Mouse (Mus musculus) left cerebral cortex, adult 2 months (tissue): Measurements from ENCODE around the gene Col5a1. TPM values are rescaled to one million over a fixed set of nuclear protein-coding genes. Genes with fewer than 3 reads are reported as not detected.

ENCODE experiments used
- DNase-seq, 2 experiments: peaks; one replicate each; pipeline ENCODE4 v3.0.0; 2021 to 2022; ENCODE audit warnings: low spot score in 2 of 2, mixed read lengths in 1 of 2; ENCODE audit errors: extremely low spot score in 1 of 2
- H3K27ac ChIP-seq: fragments of 200-600 bp; 2 replicates; pipeline ENCODE4 v1.8.1; 2022
- H3K4me3 ChIP-seq: fragments of 200-600 bp; 2 replicates; pipeline ENCODE4 v1.8.1; 2022
- CTCF ChIP-seq: fragments of 200-600 bp; IDR thresholded peaks from 2 replicates; pipeline ENCODE4 v1.8.1; 2022; ENCODE audit warnings: antibody characterized with exemption, mild to moderate bottlenecking, moderate library complexity
- intact Hi-C: fragments of 180-260 bp; cut with DNase I; formaldehyde crosslinking; loops from one replicate; pipeline ENCODE4 v1.15.1; 2025
- long read RNA-seq, 2 experiments: library from polyadenylated mRNA; stranded (forward); transcript quantifications; one replicate each; pipeline ENCODE4 v2.0.0; 2021; ENCODE audit warnings: borderline mapping rate in 2 of 2
- total RNA-seq, 2 experiments: library from RNA; stranded (reverse); gene quantifications; 2 replicates each; pipeline ENCODE4 v1.2.3; 2021

Col5a1 gene
- 10 to 100 TPM in 1 of 2 experiments, 1 to 10 TPM in 1; 6.9 to 10.1 TPM for total RNA-seq
- long read RNA-seq, experiment 1, full-length matches to known transcripts = 4 of 16 reads
- long read RNA-seq, experiment 1, partial matches to known transcripts = 5 of 16 reads
- long read RNA-seq, experiment 1, other reads (novel, unspliced or antisense) = 7 of 16 reads
- long read RNA-seq, experiment 2, full-length matches to known transcripts = 3 of 12 reads
- long read RNA-seq, experiment 2, partial matches to known transcripts = 6 of 12 reads
- long read RNA-seq, experiment 2, other reads (novel, unspliced or antisense) = 3 of 12 reads

- intact Hi-C loops = loop anchor here (2.0 kb wide), 1 partner anchor 113 kb away; no protein-coding TSS in a partner anchor
- Histone ChIP-seq H3K27ac (peak within 1 kb of the TSS; percentile 63; the same call in 1 of the 2 replicates), H3K4me3 (peak within 1 kb of the TSS; percentile 63)
- peak; percentile 32 to 47 for DNase-seq
- no peak for TF ChIP-seq CTCF
These were observed at the start of gene Col5a1 for GRCm38 (mm10) chr2:27886148-27886551. Gene Col5a1 (plus strand): TSS chr2:27886425.

DNA sequence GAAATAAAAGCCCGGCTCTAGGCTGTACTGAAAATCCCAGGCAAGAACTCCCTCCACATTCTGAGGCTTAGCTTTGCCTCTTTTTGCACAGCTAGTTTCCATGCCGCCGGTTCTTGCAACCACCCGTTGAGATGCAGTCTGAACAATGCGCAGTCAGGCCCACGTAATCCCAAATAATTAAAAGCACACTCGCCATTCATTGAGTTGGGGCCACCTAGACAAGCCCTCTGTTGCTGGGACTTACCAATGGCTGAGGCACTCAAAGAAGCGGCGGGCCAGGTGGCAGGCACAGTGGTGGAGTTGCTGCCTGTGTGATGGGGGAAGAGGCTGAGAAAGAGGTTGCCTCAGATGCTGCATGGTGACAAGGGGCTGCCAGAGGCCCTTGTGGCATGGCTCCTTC, 48.1 kb upstream of the Col5a1 start:
- intact Hi-C loops = no loop called here
- H3K4me3 ChIP-seq = no peak overlapping the region
- no peak for DNase-seq
- TF ChIP-seq CTCF = no peak
- no peak overlapping the region for H3K27ac ChIP-seq

GRCm38 (mm10) chr2:27840890-27841289, 45.3 kb upstream of the Col5a1 start:
- Histone ChIP-seq H3K4me3 (no peak overlapping the region), H3K27ac (no peak overlapping the region)
- no peak for DNase-seq
- no peak for TF ChIP-seq CTCF
- intact Hi-C loops = no loop called here

DNA sequence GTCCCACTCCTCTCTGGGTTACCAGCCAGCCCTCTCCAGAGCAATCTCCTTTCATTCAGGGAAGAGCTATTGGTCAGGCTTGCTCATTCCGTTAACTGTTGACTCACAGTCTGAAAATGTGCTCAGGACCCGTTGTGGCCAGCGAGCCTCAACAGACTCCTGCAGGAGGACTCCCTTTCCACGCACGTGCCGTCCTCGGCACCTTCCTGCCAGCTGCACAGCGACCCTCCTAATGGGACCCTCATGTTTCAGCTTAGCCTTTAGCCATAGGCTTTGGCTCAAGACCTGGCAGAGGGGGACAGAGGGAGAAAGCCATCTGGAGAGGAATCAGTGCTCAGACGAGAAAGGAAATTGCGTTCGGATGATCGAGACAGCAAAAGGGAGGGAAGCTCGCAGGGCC, 43.3 kb upstream of the Col5a1 start:
- Histone ChIP-seq H3K4me3 (no peak overlapping the region), H3K27ac (no peak overlapping the region)
- no peak for DNase-seq
- TF ChIP-seq CTCF = no peak
- intact Hi-C loops = no loop called here

- Histone ChIP-seq H3K4me3 (no peak overlapping the region), H3K27ac (no peak overlapping the region)
- intact Hi-C loops = no loop called here
- no peak for TF ChIP-seq CTCF
- no peak for DNase-seq
These were observed 41.3 kb upstream of the Col5a1 start for GRCm38 (mm10) chr2:27844885-27845284.

GRCm38 (mm10) chr2:27847001-27847400, 39.2 kb upstream of the Col5a1 start:
- intact Hi-C loops = no loop called here
- H3K4me3 ChIP-seq = no peak overlapping the region
- DNase-seq = no peak
- TF ChIP-seq CTCF = no peak
- H3K27ac ChIP-seq = no peak overlapping the region

- H3K27ac ChIP-seq = no peak overlapping the region
- TF ChIP-seq CTCF = no peak
- no peak for DNase-seq
- intact Hi-C loops = no loop called here
- no peak overlapping the region for H3K4me3 ChIP-seq
These were observed 38.3 kb upstream of the Col5a1 start for GRCm38 (mm10) chr2:27847851-27848435.

DNA sequence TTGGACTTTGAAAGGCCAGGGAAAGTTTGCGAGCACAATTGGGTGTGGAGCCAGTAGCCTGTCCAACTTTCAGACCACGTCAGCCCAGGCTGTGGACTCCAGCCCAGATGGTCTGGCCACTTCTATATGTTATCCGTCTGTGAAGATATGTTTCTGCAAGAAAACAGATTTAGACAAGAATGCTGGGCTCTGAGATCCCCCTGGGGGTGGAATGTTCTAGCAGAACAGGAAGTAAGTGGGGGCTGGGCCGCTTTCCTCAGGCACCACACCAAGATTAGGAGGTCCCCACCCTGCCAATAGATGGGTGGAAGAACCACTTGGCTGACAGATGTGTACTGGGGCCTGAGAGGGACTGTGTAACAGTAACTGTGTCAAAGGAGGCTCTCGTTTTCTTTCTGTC, 37.8 kb upstream of the Col5a1 start:
- H3K4me3 ChIP-seq = no peak overlapping the region
- H3K27ac ChIP-seq = no peak overlapping the region
- DNase-seq = no peak
- intact Hi-C loops = no loop called here
- no peak for TF ChIP-seq CTCF

DNA sequence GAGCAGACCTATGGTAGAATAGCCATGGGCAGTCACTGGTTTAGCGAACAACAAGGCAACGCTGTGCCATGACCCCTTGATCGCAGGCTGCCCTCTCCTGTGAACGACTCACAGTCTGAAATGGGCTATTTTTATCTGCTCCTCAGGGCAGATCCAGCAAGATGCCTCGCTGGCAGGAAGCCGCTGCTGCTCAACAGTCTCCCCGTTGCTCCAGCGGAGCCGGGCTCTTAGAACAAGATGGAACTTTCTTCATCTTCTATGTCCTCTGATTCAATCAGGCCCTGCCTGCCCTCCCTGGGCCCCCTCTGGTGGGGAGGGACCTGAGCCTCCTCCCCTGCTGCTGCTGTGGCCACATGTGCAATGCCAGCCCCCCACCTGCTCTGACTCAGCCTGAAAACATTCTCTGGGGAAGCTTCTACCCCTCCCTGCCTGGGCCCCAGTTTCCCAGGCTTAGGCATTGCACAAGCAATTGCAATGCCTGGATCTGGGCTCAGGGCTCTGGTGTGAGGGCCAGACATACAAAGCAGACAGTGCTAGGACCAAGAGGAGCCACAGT, 27.8 kb upstream of the Col5a1 start:
- intact Hi-C loops = no loop called here
- TF ChIP-seq CTCF = no peak

GRCm38 (mm10) chr2:27861576-27862238, 24.5 kb upstream of the Col5a1 start:
- Histone ChIP-seq H3K4me3 (no peak overlapping the region), H3K27ac (no peak overlapping the region)
- no peak for DNase-seq
- intact Hi-C loops = no loop called here
- no peak for TF ChIP-seq CTCF

More for the DNA sequence above, 27.8 kb upstream of the Col5a1 start:
- Histone ChIP-seq H3K27ac (no peak overlapping the region), H3K4me3 (no peak overlapping the region)
- no peak for DNase-seq

DNA sequence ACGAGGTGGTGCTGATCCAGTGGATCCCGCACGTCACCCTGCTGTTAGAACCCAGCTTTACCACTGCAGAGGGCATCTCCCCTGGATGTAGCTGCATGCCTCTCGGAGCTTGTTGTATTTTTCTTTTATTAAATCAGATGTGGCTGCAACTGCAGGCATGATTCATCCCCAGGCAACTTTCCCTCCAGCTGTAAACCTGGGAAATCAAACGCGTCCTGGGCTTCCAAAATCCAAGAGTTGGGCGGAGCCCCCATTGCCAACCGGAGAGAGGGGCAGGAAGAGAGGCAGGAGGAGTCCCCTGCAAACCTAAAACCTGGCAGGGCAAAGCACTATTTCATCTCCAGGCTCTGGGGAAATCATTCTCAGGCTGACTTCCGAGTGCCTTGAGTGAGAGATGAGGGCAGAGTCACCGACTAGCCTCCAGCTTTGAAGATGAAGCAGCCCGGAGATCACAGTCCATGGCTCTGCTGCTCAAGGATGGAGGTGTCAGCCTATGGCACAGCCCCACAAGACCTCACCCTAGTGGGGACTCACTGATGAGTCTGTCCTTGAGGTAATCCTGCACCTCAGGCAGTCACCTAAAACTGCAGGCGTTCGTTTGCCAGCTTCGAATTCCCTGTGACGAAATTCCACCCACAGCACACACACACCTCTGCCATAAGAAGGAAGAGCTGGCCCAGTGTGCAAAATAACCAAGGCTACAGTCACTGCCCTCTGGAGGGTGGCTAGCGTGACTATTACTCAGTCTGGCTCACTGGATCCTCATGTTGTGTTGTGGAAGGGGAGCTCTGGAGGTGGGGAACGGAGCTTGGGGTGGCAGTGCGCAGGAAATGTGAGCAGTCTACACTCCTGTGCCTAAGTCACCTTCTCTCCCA, 21.5 kb upstream of the Col5a1 start:
- Histone ChIP-seq H3K27ac (no peak overlapping the region), H3K4me3 (no peak overlapping the region)
- intact Hi-C loops = no loop called here
- no peak for DNase-seq
- TF ChIP-seq CTCF = no peak
